Mouse (Mus musculus) CH12F3 (cell line): ENCODE results near the gene Arf3.

Source experiments
- in situ Hi-C: fragments of 300-500 bp; cut with MboI; formaldehyde crosslinking; loops from 2 replicates; pipeline ENCODE4 v1.14.3; 2020; ENCODE audit warnings: low sequenced_read_pairs

Gene Arf3

GRCm38 (mm10) chr15:98724441-98724840 lies 38.6 kb downstream of the Arf3 start:
- in situ Hi-C loops: no loop called here

GRCm38 (mm10) chr15:98722854-98723253 lies 40.2 kb downstream of the Arf3 start:
- in situ Hi-C loops: no loop called here

DNA sequence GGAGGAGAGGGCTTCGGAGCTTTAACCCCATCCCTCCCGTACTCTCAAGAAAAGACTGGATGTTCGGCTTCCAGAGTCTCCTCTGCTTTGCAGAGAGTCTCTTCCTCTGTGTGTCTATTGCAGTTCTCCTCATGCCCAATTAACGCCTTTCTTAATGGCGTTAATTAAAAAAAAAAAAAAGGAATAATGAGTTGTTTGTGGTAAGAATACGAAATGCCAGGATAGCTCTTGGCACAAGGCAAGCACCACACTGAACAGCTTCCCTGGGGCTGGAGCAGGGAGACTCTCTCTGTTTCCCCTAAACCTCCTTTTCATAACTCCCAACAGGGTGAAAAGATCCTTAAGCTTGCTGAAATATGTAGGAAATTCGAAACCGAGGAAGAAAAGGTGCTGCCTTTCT lies 40.8 kb downstream of the Arf3 start:
- in situ Hi-C loops: no loop called here

DNA sequence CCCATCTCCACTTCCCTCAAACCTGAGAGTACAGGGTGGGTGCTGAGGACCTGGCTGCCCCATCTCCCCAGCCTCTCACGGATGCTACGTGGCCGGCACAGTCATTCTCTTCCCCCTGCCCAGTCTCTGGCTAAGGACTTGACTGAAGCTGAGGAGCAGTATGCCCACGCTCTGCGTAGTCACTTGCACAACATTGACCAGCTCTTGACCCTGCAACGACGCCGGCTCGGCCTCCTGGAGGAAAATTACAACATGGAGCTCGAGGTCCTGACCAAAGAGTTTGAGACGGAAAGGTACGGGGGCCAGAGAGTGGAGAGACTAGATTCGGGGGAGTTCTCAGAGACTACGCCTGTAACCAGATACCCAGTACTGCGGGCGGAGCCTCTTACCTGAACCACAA lies 45.7 kb downstream of the Arf3 start:
- in situ Hi-C loops: no loop called here

DNA sequence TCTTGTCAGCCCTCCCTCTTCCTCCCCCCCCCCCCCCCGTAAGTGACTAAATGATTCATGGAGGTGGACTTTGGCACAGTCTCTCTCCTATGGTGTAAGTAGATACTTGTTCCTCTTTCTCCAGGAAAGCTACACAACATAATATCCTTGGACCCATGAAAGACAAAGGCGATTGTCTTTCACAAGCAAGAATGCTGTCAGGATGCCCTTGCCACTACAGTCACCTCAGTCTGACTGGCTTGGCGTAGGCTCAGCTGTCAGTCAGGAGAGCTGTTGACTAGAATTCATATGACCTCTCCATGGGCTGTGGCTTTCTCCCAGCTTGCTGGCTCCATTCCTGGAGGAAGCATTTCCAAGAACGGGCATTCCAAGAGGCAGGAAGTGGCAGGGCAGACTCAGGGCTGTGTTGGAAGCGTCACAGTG lies 48.8 kb downstream of the Arf3 start:
- in situ Hi-C loops: no loop called here

DNA sequence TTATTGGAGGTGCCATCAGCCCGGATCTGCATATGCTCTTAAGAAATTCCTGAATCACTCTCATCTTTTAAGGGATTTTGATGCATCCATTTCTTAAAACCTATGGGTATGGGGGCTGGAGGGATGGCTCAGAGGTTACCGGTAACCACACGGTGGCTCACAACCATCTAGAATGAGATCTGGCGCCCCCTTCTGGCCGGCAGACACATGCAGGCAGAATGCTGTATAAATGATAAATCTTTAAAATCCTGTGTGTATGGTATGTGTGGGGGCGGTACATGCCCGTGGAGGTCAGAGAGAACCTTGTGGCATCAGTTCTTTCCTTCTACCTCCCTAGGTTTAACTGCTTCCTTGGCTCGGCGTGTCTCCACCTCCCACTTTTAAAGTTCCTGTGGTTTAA lies 52.6 kb downstream of the Arf3 start:
- in situ Hi-C loops: no loop called here

DNA sequence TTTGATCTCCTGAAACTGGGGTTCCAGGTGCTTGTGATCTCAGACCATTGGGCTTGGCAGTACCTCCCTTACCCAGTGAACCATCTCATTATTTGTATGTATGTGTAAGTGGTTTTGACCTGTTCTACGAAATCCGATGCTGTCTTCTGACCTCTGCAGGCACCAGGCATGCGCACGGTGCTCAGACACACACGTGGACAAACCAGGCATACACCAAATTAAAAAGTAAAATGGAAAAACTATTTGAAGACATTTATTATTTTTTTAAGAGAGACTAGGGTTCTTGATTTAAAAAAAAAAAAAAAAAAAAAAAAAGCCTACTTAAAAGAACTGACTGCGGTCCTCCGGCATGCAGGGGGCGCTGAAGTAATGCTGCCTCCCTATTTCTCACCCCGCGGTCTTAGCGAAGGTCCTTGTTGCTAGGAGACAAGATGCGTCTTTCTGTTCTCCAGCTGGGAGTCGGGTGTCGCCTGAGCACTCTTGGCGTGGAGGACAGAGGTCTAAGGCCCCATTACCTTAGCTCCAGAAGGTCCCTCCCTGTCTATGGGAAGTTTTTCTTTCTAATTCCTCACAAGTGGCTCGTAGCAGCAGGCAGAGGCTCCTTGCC lies 55.1 kb downstream of the Arf3 start, which contains the start of gene Ccdc65:
Gene Ccdc65 (plus strand): TSS at position 442 of the 607 bp plus-strand sequence.
- in situ Hi-C loops: no loop called here

DNA sequence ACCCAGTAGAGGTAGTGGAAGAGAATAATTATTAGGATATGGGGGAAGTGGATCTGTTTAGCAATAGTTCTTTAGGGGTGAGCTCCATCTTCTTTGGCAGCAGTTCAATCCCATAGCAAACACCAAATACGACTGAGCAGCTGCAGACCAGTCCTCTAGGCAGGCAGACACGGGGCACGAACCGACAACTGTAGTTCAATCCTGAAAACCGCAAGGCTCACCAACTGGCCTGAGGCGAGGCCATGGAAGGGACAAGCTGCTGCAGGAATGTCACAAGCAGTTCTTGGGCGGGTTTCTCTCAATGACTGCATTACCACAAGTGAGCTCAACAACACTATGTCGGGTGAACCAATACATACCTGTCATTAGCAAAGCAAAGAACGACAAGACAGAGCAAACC lies 58.7 kb downstream of the Arf3 start:
- in situ Hi-C loops: no loop called here

DNA sequence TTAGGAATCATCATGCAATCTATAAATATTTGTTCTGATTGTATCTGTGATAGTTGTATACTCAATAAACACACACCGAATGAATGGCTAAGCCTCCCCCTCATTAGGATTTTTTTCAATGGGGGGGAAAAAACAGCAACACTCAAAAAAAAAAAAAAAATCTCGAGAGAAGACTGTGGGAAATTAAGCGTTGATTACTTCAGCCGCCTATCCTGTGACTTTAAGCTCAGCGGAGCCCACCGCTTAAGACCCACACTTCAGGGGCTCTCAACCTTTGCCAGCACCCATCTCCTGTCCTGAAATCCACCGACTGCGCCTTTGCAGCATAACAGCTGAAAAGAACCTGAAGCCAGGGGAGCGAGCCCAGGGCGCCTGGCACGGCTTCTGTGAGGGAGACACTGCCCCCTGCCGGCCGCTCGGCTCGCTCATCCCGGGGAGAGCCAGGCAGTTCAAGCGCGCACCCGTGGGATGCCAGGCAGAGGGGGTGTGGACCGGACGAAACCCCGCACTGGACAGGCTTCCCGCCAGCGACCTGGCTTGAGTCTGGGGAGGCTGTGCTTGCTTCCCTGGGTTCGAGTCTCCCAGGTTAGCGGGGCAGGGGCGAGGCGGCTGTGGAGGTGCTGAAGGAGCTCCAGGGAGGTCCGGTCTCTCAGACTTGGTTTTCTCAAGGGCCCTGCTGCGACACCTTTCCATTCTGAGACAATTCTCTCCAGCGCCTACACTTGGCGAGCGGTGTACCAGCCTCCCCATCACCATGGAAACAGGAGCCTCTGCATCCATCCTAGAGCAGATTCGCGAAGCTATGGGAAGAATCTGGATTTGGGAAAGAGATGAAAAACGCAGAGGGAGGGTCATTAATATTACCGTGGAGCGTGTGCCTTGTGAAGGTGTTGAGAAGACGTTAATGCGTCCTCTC lies 63.6 kb downstream of the Arf3 start:
- in situ Hi-C loops: no loop called here

GRCm38 (mm10) chr15:98696216-98696615 lies 66.8 kb downstream of the Arf3 start:
- in situ Hi-C loops: no loop called here

GRCm38 (mm10) chr15:98695726-98696125 lies 67.3 kb downstream of the Arf3 start:
- in situ Hi-C loops: no loop called here

GRCm38 (mm10) chr15:98692171-98692715 lies 70.8 kb downstream of the Arf3 start:
- in situ Hi-C loops: no loop called here

GRCm38 (mm10) chr15:98691486-98692147 lies 71.4 kb downstream of the Arf3 start:
- in situ Hi-C loops: no loop called here

DNA sequence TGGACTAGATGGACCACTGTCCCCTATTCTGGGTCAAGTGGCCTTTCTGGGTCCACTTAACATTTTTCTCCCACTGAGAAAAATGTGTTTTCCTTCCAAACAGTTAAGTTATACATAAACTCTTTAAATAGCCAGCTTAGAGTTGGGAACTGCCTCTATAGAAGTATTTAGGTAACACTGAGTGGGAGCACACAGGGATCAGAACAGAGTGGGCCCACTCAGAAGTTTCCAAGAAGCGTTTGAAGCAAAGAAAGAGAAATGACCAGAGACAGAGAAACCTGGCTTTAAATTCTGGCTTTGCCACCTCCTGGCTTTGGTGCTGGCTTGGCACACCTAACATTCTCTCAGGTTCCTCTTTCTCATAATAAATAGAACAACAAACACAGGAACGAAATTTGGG lies 73.3 kb downstream of the Arf3 start:
- in situ Hi-C loops: no loop called here
